ENCODE assay signal across 17 mouse cellular contexts in the genomic region with DNA sequence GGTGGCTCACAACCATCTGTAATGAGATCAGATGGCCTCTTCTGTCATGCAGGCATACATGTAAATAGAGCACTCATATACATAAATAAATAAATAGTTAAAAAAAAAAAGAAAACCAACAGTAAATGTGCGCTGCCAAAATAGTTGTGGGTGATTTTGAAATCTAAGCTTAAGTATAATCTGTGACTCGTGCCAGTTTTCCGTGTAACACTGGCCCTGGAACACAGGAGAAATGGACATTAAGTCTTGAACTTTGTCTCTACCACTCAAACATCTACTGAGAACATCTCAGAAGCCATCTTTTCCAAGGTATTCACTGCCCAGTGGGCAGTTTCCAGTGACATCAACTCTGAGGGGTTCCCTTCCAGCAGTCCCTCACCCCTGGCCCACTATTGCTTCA.
"Had no signal": no experiment of that assay in that cellular context is flagged by ENCODE, and none has a peak within 500 bp of the region (broad histone marks: within the 10 kb centered on the region; RNA-seq: fewer than 3 reads in every experiment).

No protein-coding gene starts in this region.

- H3K4me3 ChIP-seq: layer of hippocampus, adult 2 months; limb, embryonic 12.5 days; limb, embryonic 15.5 days; liver, embryonic 13.5 days; megakaryocyte, embryonic 14.5 days; midbrain, embryonic 10.5 days; midbrain, embryonic 13.5 days had no signal

- H3K9me3 ChIP-seq: limb, embryonic 12.5 days; limb, embryonic 15.5 days; liver, embryonic 13.5 days; megakaryocyte, embryonic 14.5 days; midbrain, embryonic 10.5 days; midbrain, embryonic 13.5 days had no signal

- H3K4me2 ChIP-seq: limb, embryonic 12.5 days; limb, embryonic 15.5 days; liver, embryonic 13.5 days; midbrain, embryonic 13.5 days had no signal

- H3K36me3 ChIP-seq: limb, embryonic 12.5 days; limb, embryonic 15.5 days; liver, embryonic 13.5 days; midbrain, embryonic 10.5 days; midbrain, embryonic 13.5 days had no signal

- H3K9ac ChIP-seq: limb, embryonic 12.5 days; limb, embryonic 15.5 days; liver, embryonic 13.5 days; midbrain, embryonic 13.5 days had no signal

- H3K27ac ChIP-seq: kidney, postnatal 0 days; layer of hippocampus, adult 2 months; limb, embryonic 12.5 days; limb, embryonic 15.5 days; liver, embryonic 13.5 days; midbrain, embryonic 10.5 days; midbrain, embryonic 13.5 days had no signal

- H3K27me3 ChIP-seq: liver, embryonic 13.5 days had no signal

- ATAC-seq: midbrain, embryonic 13.5 days; midbrain, embryonic 16.5 days had no signal

- DNase-seq: kidney, adult 2 months; kidney, postnatal 25 days; layer of hippocampus, adult 9-11 months; layer of hippocampus, postnatal 36 days; left cerebral cortex, postnatal 4 days; liver, embryonic 13.5 days; lung, adult 2 months; thymus, adult 18-20 months; thymus, postnatal 36 days had no signal

- H3K4me1 ChIP-seq: limb, embryonic 12.5 days; limb, embryonic 15.5 days; liver, embryonic 13.5 days; midbrain, embryonic 10.5 days; midbrain, embryonic 13.5 days had no signal
